Mouse (Mus musculus) heart, adult 2 months (tissue): ENCODE measurements around the gene Lrrtm1. TPM values are rescaled to one million over a fixed set of nuclear protein-coding genes. Genes with fewer than 3 reads are reported as not detected.

Experiments used
- DNase-seq, 2 experiments: peaks; one replicate each; pipeline ENCODE4 v3.0.0; 2021
- H3K27ac ChIP-seq: fragments of 200-600 bp; 2 replicates; pipeline ENCODE4 v1.8.1; 2022
- H3K27me3 ChIP-seq: fragments of 200-500 bp; 2 replicates; pipeline ENCODE4 v1.6.1; 2012; ENCODE audit warnings: mild to moderate bottlenecking, low read length, inconsistent platforms, mixed read lengths; ENCODE audit not compliant: control insufficient read depth, insufficient read depth
- H3K36me3 ChIP-seq: fragments of 200-500 bp; 2 replicates; pipeline ENCODE4 v1.6.1; 2012; ENCODE audit warnings: low read length, inconsistent platforms; ENCODE audit not compliant: control insufficient read depth, insufficient read depth
- H3K4me1 ChIP-seq: fragments of 200-500 bp; 2 replicates; pipeline ENCODE4 v1.6.1; 2011; ENCODE audit warnings: low read length; ENCODE audit not compliant: control insufficient read depth, insufficient read depth
- H3K4me3 ChIP-seq: fragments of 200-600 bp; 2 replicates; pipeline ENCODE4 v1.8.1; 2022
- H3K79me2 ChIP-seq: fragments of 200-500 bp; replicated peaks from 2 replicates; pipeline ENCODE4 v1.6.1; 2012; ENCODE audit warnings: mild to moderate bottlenecking, inconsistent platforms, low read length, moderate library complexity, mixed read lengths; ENCODE audit not compliant: control insufficient read depth, insufficient read depth
- H3K9ac ChIP-seq: fragments of 200-500 bp; 2 replicates; pipeline ENCODE4 v1.6.1; 2012; ENCODE audit warnings: low read depth, mild to moderate bottlenecking, control low read depth, inconsistent platforms, low read length, mixed read lengths
- CTCF ChIP-seq: fragments of 200-600 bp; IDR thresholded peaks from 2 replicates; pipeline ENCODE4 v1.8.1; 2022; ENCODE audit warnings: antibody characterized with exemption, mild to moderate bottlenecking, moderate library complexity
- EP300 ChIP-seq: fragments of 200-500 bp; IDR thresholded peaks from 2 replicates; pipeline ENCODE4 v1.6.1; 2011; ENCODE audit warnings: low read depth, low read length, control low read depth; ENCODE audit not compliant: insufficient read depth
- POLR2A ChIP-seq: fragments of 200-500 bp; IDR thresholded peaks from 2 replicates; pipeline ENCODE4 v1.6.1; 2011; ENCODE audit warnings: mild to moderate bottlenecking, low read depth, low read length, control low read depth; ENCODE audit not compliant: insufficient read depth
- WGBS: fragments of 180-500 bp; shearing (Covaris S2); methylation state at CpG from one replicate; pipeline ENCODE4 v1.1.7; 2018; 5-methylcytosine and 5-hydroxymethylcytosine counted together
- intact Hi-C: fragments of 180-260 bp; cut with DNase I; formaldehyde crosslinking; loops from one replicate; pipeline ENCODE4 v1.15.1; 2025
- polyA plus RNA-seq: library from polyadenylated mRNA; depleted of rRNA; stranded (reverse); fragments of >200 nt; gene quantifications from 2 replicates; pipeline ENCODE4 v1.2.3, GENCODE M21; 2012
- total RNA-seq, 2 experiments: library from RNA; stranded (reverse); gene quantifications; 2 replicates each; pipeline ENCODE4 v1.2.3; 2021

The Lrrtm1 gene
- total and polyA plus RNA-seq, 3 experiments, result 0.16 TPM; not detected in 2

GRCm38 (mm10) chr6:77215322-77215721 is 27.2 kb upstream of the Lrrtm1 start:
- TF ChIP-seq CTCF (no peak), POLR2A (no peak), EP300 (no peak)
- intact Hi-C loops, result no loop called here
- no peak for DNase-seq
- Histone ChIP-seq H3K4me3 (no peak overlapping the region), H3K79me2 (no peaks in the 10 kb centered on the region), H3K4me1 (no peaks in the 10 kb centered on the region), H3K36me3 (no peaks in the 10 kb centered on the region), H3K9ac (no peak overlapping the region), H3K27me3 (no peaks in the 10 kb centered on the region), H3K27ac (no peak overlapping the region)
- 65% methylated on average over 4 of the region's 4 CpGs for WGBS

- Histone ChIP-seq H3K27ac (no peak overlapping the region), H3K4me3 (no peak overlapping the region), H3K36me3 (no peaks in the 10 kb centered on the region), H3K4me1 (no peaks in the 10 kb centered on the region), H3K27me3 (no peaks in the 10 kb centered on the region), H3K79me2 (no peaks in the 10 kb centered on the region), H3K9ac (no peak overlapping the region)
- TF ChIP-seq EP300 (no peak), POLR2A (no peak), CTCF (no peak)
- intact Hi-C loops, result no loop called here
- no peak for DNase-seq
Measured at GRCm38 (mm10) chr6:77218875-77219274, 23.6 kb upstream of the Lrrtm1 start.

- Histone ChIP-seq H3K9ac (no peak overlapping the region), H3K79me2 (no peaks in the 10 kb centered on the region), H3K27me3 (no peaks in the 10 kb centered on the region), H3K36me3 (no peaks in the 10 kb centered on the region), H3K27ac (no peak overlapping the region), H3K4me1 (no peaks in the 10 kb centered on the region), H3K4me3 (no peak overlapping the region)
- intact Hi-C loops, result no loop called here
- no peak for DNase-seq
- TF ChIP-seq CTCF (no peak), POLR2A (no peak), EP300 (no peak)
- 73% methylated on average over 4 of the region's 4 CpGs for WGBS
Measured at GRCm38 (mm10) chr6:77220776-77221175, 21.7 kb upstream of the Lrrtm1 start.

GRCm38 (mm10) chr6:77222849-77223638 is 19.4 kb upstream of the Lrrtm1 start:
- Histone ChIP-seq H3K27me3 (no peaks in the 10 kb centered on the region), H3K4me3 (no peak overlapping the region), H3K4me1 (no peaks in the 10 kb centered on the region), H3K27ac (no peak overlapping the region), H3K9ac (no peak overlapping the region), H3K79me2 (no peaks in the 10 kb centered on the region), H3K36me3 (no peaks in the 10 kb centered on the region)
- TF ChIP-seq EP300, result no peak
- no peak for TF ChIP-seq POLR2A
- no peak for TF ChIP-seq CTCF
- no peak for DNase-seq
- WGBS, result 67% methylated on average over 16 of the region's 16 CpGs
- intact Hi-C loops, result no loop called here

- H3K4me1 ChIP-seq, result no peaks in the 10 kb centered on the region
- no peak for TF ChIP-seq CTCF
- TF ChIP-seq EP300, result no peak
- TF ChIP-seq POLR2A, result no peak
- no peak overlapping the region for H3K9ac ChIP-seq
- WGBS, result 17% methylated on average over 1 of the region's 1 CpGs
- intact Hi-C loops, result no loop called here
- no peaks in the 10 kb centered on the region for H3K36me3 ChIP-seq
- DNase-seq, result no peak
- no peak overlapping the region for H3K4me3 ChIP-seq
- H3K27me3 ChIP-seq, result peaks cover 6% of the 10 kb centered on the region; the same call in 1 of the 2 replicates
- H3K27ac ChIP-seq, result no peak overlapping the region
- no peaks in the 10 kb centered on the region for H3K79me2 ChIP-seq
Measured at GRCm38 (mm10) chr6:77240426-77240825, 2.1 kb upstream of the Lrrtm1 start.

- no peaks in the 10 kb centered on the region for H3K79me2 ChIP-seq
- TF ChIP-seq POLR2A (no peak), EP300 (no peak), CTCF (no peak)
- H3K4me1 ChIP-seq, result no peaks in the 10 kb centered on the region
- H3K27ac ChIP-seq, result no peak overlapping the region
- H3K36me3 ChIP-seq, result no peaks in the 10 kb centered on the region
- intact Hi-C loops, result no loop called here
- peaks cover 6% of the 10 kb centered on the region; the same call in 1 of the 2 replicates for H3K27me3 ChIP-seq
- no peak overlapping the region for H3K4me3 ChIP-seq
- no peak overlapping the region for H3K9ac ChIP-seq
- under 1% methylated on average over 43 of the region's 43 CpGs for WGBS
- DNase-seq, result no peak
Measured at GRCm38 (mm10) chr6:77243541-77244231, 1.2 kb downstream of the Lrrtm1 start.
